Mouse (Mus musculus) brain, embryonic 14.5 days (tissue): ENCODE data around the gene Baiap2. TPM values are rescaled to one million over a fixed set of nuclear protein-coding genes. Genes with fewer than 3 reads are reported as not detected.
A peak's percentile ranks its signal among the peaks of the same experiment; 100 is the strongest.

ENCODE experiments used
- DNase-seq: peaks from one replicate; pipeline ENCODE4 v3.0.0-alpha.2; 2011; ENCODE audit warnings: low read depth
- CTCF ChIP-seq: fragments of 200-500 bp; IDR thresholded peaks from 2 replicates; pipeline ENCODE4 v1.5.1; 2012; ENCODE audit warnings: inconsistent platforms, mild to moderate bottlenecking, moderate library complexity, borderline replicate concordance; ENCODE audit not compliant: insufficient read depth, insufficient read length; ENCODE audit errors: extremely low read depth
- POLR2A ChIP-seq: fragments of 200-500 bp; IDR thresholded peaks from 2 replicates; pipeline ENCODE4 v1.6.1; 2012; ENCODE audit warnings: mild to moderate bottlenecking, inconsistent platforms, borderline replicate concordance; ENCODE audit not compliant: poor library complexity, insufficient read depth, insufficient read length, severe bottlenecking; ENCODE audit errors: extremely low read depth
- polyA plus RNA-seq: library from polyadenylated mRNA; depleted of rRNA; stranded (reverse); fragments of >200 nt; gene quantifications from 2 replicates; pipeline ENCODE4 v1.2.3, GENCODE M21; 2012

The Baiap2 gene
- polyA plus RNA-seq, 1 experiment, result 17.8 TPM

DNA sequence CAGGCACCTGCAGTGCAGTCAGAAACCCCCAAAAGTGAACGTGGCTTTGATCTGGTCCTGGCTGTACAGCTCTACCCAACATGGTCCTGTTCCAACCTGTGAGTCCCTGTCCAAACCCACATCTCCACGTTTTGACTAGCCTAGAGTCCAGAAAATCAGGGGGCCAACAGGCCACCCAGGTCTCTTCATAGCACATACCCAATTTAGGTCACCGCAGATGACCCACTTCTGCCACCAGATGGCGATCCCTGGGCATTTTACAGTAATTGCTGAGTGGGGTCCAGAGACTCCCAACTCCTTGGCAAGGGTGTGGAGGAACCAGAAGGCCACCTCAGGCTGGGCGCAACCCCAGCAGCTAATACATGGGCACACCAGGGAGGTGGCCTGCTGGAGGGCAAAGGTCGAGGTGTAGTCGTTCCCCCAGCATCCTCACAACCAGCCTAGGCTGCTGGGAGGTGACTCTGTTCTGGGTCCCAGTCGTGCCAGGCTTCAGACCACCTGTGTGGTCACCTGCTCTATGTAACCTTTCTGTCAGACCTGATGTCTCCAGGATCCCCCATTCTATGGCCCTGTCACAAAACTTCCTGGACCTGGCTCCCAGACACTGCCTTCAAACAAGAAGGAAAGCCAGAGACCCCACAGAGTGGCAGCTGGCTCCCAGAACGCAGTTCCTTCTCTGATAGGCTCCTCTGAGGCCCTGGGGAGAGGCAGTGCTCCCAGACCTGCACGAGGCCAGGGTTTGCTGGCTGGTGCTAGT lies 87.8 kb downstream of the Baiap2 start:
- peak; percentile 75; the same call in 1 of the 2 replicates for TF ChIP-seq CTCF
- TF ChIP-seq POLR2A, result no peak
- peak; percentile 65 for DNase-seq

DNA sequence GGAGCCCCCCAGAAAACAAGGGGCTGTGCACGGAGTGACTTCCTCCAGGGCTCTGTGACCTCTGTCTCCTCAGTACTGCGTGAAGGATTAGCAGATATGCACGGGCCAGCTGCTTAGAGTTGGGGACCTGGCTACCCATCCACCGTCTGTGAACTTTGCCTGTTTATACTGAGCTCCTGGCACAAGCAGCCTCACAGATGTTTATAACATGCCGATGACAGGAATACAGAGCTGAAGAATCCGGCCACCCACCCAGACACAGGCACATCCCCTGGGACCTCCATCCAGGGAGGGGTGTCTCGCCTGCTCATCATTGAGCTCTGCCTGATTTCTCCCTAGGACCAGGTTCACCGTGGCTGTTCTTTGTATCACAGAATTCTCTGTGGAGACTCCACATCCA lies 89.5 kb downstream of the Baiap2 start:
- no peak for TF ChIP-seq CTCF
- no peak for TF ChIP-seq POLR2A
- no peak for DNase-seq

DNA sequence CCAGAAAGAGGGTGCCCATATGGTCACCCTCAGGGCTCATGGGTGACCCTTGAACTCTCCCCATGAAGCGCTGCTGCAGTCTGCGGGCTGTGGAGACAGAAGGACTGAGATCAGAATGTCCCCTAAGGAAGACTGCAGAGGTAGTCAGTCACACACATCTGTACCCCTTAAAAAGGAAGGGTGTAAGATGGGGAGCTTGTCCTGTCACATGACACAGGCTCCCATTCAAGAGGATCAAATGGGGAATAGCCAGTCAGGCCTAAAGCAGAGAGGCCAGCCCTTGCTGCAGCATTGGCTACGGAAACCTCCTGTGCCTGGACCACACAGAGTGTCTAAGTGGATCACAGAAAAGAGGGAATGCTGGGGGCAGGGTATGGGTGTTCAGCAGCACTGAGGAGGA lies 90.9 kb downstream of the Baiap2 start:
- no peak for TF ChIP-seq POLR2A
- TF ChIP-seq CTCF, result no peak
- no peak for DNase-seq

DNA sequence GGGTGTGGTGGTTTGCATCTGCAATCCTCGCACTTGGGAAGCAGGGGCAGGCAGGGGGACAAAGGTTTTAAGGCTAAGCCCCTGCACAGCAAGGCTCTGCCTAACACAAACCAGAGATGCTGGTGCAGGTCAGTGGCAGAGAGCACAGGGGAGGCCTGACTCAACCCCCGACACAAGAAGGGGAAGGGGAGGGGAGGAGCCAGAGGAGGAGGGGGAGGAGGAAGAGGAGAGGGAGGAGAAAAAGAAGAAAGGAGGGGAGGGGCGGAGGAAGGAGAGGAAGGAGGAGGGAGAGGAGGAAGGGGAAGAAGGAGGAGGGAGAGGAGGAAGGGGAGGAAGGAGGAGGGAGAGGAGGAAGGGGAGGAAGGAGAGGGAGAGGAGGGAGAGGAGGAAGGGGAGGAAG lies 91.7 kb downstream of the Baiap2 start:
- no peak for TF ChIP-seq POLR2A
- TF ChIP-seq CTCF, result no peak
- DNase-seq, result no peak

DNA sequence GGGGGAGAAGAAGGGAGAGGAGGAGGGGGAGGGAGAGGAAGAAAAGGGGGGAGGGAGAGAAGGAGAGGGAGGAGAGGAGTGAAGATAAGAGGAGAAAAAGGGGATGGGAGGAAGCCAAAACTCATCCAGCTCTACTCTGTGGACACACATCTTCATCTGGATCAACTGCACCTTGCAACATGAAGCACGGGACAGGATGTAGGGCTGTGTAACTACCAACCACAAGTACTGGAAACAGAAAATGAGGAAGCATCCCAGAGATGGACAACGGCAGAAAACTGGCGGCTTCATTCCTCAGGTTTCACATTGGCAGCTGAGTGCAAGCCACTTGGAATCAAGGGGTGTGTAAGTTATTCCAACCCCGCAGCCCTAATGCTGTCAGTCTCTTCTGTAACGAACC lies 92.2 kb downstream of the Baiap2 start:
- TF ChIP-seq POLR2A (no peak), CTCF (no peak)
- no peak for DNase-seq

DNA sequence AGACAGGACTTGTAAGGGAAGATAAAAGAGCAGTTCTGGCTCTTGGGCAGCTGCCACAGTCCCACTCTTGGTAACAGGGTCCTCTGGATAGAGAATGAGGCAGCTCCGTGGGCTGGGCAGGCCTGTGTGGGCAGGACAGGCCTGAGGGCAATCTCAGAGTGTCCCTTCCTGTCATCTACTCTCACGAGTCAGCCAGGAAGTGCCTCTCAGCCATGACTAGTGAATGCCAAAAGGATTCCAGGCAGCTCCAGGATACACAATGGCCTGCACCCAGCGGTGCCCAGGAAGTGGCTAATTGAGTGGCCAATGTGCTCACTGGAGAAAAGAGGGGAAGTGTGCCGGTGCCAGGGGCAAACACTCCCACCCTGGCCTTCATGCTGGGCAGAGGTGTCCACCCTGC lies 97.0 kb downstream of the Baiap2 start:
- TF ChIP-seq CTCF, result no peak
- no peak for TF ChIP-seq POLR2A
- DNase-seq, result no peak

DNA sequence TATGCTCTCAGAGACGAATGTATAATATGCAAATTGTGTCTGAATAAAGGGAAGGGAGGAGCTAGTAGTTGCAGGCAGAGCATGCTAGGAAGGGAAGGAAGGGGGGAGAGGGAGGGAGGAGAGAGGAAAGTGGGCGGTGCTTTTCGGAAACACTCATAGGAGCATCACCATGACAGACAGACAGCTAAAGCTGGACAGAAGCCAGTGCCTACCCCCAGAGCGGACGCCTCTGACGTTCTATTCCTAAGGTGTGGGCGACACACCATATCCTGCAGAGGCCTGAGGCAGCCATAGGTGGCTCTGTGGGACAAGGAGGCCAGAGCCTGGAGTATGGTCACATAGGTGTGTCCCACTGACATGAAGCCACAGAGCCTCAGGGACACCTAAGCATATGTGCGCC lies 97.9 kb downstream of the Baiap2 start:
- TF ChIP-seq POLR2A, result no peak
- TF ChIP-seq CTCF, result no peak
- peak; percentile 20 for DNase-seq

DNA sequence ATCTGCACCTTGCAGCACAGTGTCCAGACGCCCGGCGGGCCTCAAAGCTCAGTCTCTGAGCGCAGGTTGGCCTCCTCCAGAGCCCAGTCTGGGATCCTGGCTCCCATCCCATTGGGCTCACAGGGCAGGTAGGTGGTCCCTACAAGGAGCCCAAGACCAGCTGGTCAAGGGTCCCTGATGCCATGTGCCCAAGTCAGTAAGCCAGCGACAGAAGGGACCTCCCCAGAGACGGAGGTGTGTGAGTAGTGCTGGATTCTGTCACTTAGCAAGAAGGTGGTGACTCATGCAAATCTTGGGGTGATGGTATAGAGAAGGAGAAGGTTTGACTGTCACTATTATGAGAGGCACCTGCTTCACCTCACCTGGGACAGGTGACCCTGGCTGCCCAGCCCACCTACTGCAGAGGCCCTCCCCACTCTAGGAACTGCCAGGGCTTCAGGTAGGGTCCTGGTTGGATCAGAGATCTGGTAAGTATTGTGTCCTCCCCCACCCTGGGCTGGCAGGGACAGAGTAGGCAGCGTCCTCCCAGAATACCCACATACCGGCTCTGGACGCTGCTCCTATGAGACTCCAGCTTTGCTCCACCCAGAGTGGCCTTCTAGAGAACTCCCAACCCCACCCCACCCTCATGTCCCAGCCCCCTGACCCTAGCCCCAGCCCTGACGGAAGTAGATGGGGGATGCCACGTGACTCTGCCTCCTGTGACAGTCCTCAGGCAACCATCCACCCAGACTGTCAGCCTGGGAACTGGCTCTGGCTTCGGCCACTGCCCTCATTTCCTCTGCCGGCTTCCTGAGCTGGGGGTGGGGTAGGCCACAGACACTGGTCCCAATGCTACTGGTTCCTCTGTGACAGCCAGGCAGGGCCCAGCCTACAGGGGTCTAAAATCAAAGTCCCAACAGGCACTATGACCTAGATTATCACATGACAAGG lies 98.9 kb downstream of the Baiap2 start:
- no peak for DNase-seq
- TF ChIP-seq POLR2A, result no peak
- no peak for TF ChIP-seq CTCF

DNA sequence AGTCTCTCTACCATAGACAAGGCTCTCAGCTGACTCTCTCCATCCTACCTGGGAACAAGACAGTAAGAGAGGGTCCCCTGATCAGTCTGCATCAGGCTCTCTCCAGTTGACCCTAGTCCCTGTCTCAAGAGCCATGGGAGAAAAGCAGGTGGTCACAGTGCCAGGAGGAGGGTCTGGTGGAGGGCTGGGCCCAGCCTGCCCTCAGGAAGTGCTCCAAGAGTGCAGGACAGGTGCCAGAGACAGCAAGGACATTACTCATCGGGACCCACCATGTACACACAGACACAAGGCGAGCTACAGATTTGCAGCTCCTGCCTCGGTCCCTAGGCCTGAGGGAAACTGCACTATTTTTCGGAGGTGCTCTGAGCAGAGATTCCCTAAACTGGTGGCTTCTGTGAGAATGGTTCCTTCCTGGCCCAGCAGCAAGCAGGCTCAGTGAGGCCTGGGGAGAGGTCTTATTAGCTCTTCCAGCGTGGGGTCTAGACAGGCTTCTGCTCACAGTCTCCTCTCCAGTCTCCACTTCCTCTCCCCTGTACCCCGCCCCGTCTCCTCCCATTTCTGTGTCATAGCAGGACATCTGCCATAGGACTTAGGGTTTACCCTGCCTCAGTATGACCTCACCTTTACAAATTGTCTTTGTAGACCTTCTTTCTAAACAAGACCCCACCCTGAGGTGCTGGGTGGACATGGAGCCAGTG lies 99.7 kb downstream of the Baiap2 start:
- no peak for DNase-seq
- TF ChIP-seq CTCF (no peak), POLR2A (no peak)

DNA sequence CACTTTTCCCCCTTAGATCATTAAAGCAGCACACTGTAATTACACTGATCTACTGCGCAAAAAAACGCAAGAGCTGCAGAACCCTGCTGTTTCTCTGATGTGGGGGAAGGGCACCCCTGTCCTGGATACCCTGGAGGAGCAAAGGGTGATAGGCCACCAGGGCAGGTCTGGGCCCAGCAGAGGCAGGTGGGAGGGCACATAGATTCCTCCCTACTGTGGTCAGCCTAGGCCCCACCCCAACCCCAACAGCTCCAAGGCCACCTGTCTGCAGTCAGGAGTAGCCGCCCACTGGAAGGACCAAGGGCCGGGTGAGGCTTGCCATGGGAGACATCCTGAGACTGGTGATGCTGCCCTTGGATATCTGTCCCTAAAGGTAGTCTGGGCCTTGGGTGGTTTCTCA lies 102.8 kb downstream of the Baiap2 start:
- no peak for TF ChIP-seq POLR2A
- no peak for TF ChIP-seq CTCF
- peak; percentile 31 for DNase-seq
